Mouse (Mus musculus): ENCODE measurements at regions not wholly inside any gene's neighbourhood (a gene's known extent, or its start where the extent isn't known, plus 50 kb on each side); places are given as distances from the start of the nearest gene placed in this dataset.
A peak's percentile ranks its signal among the peaks of the same experiment; 100 is the strongest.

- TF ChIP-seq CTCF (IDR thresholded peaks at IDR 0.05; ENCODE audit: borderline replicate concordance, insufficient read depth, low read length) (no peak), POLR2A (IDR thresholded peaks at IDR 0.05; ENCODE audit: low read depth, low read length) (no peak)
- Histone ChIP-seq H3K4me1 (ENCODE audit: control insufficient read depth, insufficient read depth, low read length) (0 out of 2 replicates have a peak, but pooled peaks cover 2% of the 10 kb centered on the region), H3K4me3 (ENCODE audit: insufficient read depth, low read length) (no peak overlapping the region), H3K27ac (ENCODE audit: insufficient read depth, low read length) (peak overlapping the region; percentile 68; the same call in 1 of the 2 replicates)
These were observed 111.3 kb upstream of the Ptger4 start for GRCm38 (mm10) chr15:5355332-5355731.

- H3K27ac ChIP-seq (ENCODE audit: insufficient read depth, low read length), result no peak overlapping the region
- H3K4me1 ChIP-seq (ENCODE audit: control insufficient read depth, insufficient read depth, low read length), result 0 out of 2 replicates have a peak, but pooled peaks cover 2% of the 10 kb centered on the region
- no peak overlapping the region for H3K4me3 ChIP-seq (ENCODE audit: insufficient read depth, low read length)
- TF ChIP-seq POLR2A (IDR thresholded peaks at IDR 0.05; ENCODE audit: low read depth, low read length), result no peak
- TF ChIP-seq CTCF (IDR thresholded peaks at IDR 0.05; ENCODE audit: borderline replicate concordance, insufficient read depth, low read length), result no peak
These were observed 110.3 kb upstream of the Ptger4 start for GRCm38 (mm10) chr15:5354328-5354727.

- Histone ChIP-seq H3K4me1 (ENCODE audit: control insufficient read depth, insufficient read depth, low read length) (no peaks in the 10 kb centered on the region), H3K4me3 (ENCODE audit: insufficient read depth, low read length) (no peak overlapping the region), H3K27ac (ENCODE audit: insufficient read depth, low read length) (no peak overlapping the region)
- TF ChIP-seq POLR2A (IDR thresholded peaks at IDR 0.05; ENCODE audit: low read depth, low read length) (no peak), CTCF (IDR thresholded peaks at IDR 0.05; ENCODE audit: borderline replicate concordance, insufficient read depth, low read length) (no peak)
These were observed 104.9 kb upstream of the Ptger4 start for GRCm38 (mm10) chr15:5348881-5349280.

- Histone ChIP-seq H3K4me3 (ENCODE audit: insufficient read depth, low read length) (no peak overlapping the region), H3K27ac (ENCODE audit: insufficient read depth, low read length) (no peak overlapping the region), H3K4me1 (ENCODE audit: control insufficient read depth, insufficient read depth, low read length) (no peaks in the 10 kb centered on the region)
- no peak for TF ChIP-seq CTCF (IDR thresholded peaks at IDR 0.05; ENCODE audit: borderline replicate concordance, insufficient read depth, low read length)
- no peak for TF ChIP-seq POLR2A (IDR thresholded peaks at IDR 0.05; ENCODE audit: low read depth, low read length)
These were observed 103.7 kb upstream of the Ptger4 start for GRCm38 (mm10) chr15:5347674-5348073.

- Histone ChIP-seq H3K4me3 (ENCODE audit: insufficient read depth, low read length) (no peak overlapping the region), H3K27ac (ENCODE audit: insufficient read depth, low read length) (no peak overlapping the region)
These were observed 103.0 kb upstream of the Ptger4 start for GRCm38 (mm10) chr15:5346955-5347354.

GRCm38 (mm10) chr15:5343794-5344193 lies 99.8 kb upstream of the Ptger4 start:
- Histone ChIP-seq H3K4me1 (ENCODE audit: control insufficient read depth, insufficient read depth, low read length) (no peaks in the 10 kb centered on the region), H3K4me3 (ENCODE audit: insufficient read depth, low read length) (no peak overlapping the region), H3K27ac (ENCODE audit: insufficient read depth, low read length) (no peak overlapping the region)
- TF ChIP-seq POLR2A (IDR thresholded peaks at IDR 0.05; ENCODE audit: low read depth, low read length) (no peak), CTCF (IDR thresholded peaks at IDR 0.05; ENCODE audit: borderline replicate concordance, insufficient read depth, low read length) (no peak)

More at GRCm38 (mm10) chr15:5346955-5347354, 103.0 kb upstream of the Ptger4 start:
- no peak for TF ChIP-seq POLR2A (IDR thresholded peaks at IDR 0.05; ENCODE audit: low read depth, low read length)
- TF ChIP-seq CTCF (IDR thresholded peaks at IDR 0.05; ENCODE audit: borderline replicate concordance, insufficient read depth, low read length), result no peak
- H3K4me1 ChIP-seq (ENCODE audit: control insufficient read depth, insufficient read depth, low read length), result no peaks in the 10 kb centered on the region

- TF ChIP-seq POLR2A (IDR thresholded peaks at IDR 0.05; ENCODE audit: low read depth, low read length), result no peak
- TF ChIP-seq CTCF (IDR thresholded peaks at IDR 0.05; ENCODE audit: borderline replicate concordance, insufficient read depth, low read length), result no peak
- Histone ChIP-seq H3K4me3 (ENCODE audit: insufficient read depth, low read length) (no peak overlapping the region), H3K4me1 (ENCODE audit: control insufficient read depth, insufficient read depth, low read length) (peaks cover 3% of the 10 kb centered on the region; the same call in 1 of the 2 replicates), H3K27ac (ENCODE audit: insufficient read depth, low read length) (no peak overlapping the region; the same call in 1 of the 2 replicates)
These were observed 91.7 kb upstream of the Ptger4 start for GRCm38 (mm10) chr15:5335528-5336268.

GRCm38 (mm10) chr15:5326996-5327395 lies 83.0 kb upstream of the Ptger4 start:
- no peak for TF ChIP-seq CTCF (IDR thresholded peaks at IDR 0.05; ENCODE audit: borderline replicate concordance, insufficient read depth, low read length)
- TF ChIP-seq POLR2A (IDR thresholded peaks at IDR 0.05; ENCODE audit: low read depth, low read length), result no peak
- H3K4me3 ChIP-seq (ENCODE audit: insufficient read depth, low read length), result no peak overlapping the region
- H3K27ac ChIP-seq (ENCODE audit: insufficient read depth, low read length), result no peak overlapping the region
- H3K4me1 ChIP-seq (ENCODE audit: control insufficient read depth, insufficient read depth, low read length), result no peaks in the 10 kb centered on the region

GRCm38 (mm10) chr15:5321691-5322090 lies 77.7 kb upstream of the Ptger4 start:
- Histone ChIP-seq H3K4me1 (ENCODE audit: control insufficient read depth, insufficient read depth, low read length) (no peaks in the 10 kb centered on the region), H3K4me3 (ENCODE audit: insufficient read depth, low read length) (no peak overlapping the region), H3K27ac (ENCODE audit: insufficient read depth, low read length) (no peak overlapping the region)
- TF ChIP-seq POLR2A (IDR thresholded peaks at IDR 0.05; ENCODE audit: low read depth, low read length) (no peak), CTCF (IDR thresholded peaks at IDR 0.05; ENCODE audit: borderline replicate concordance, insufficient read depth, low read length) (no peak)

GRCm38 (mm10) chr15:5312231-5312630 lies 68.2 kb upstream of the Ptger4 start:
- TF ChIP-seq POLR2A (IDR thresholded peaks at IDR 0.05; ENCODE audit: low read depth, low read length) (no peak), CTCF (IDR thresholded peaks at IDR 0.05; ENCODE audit: borderline replicate concordance, insufficient read depth, low read length) (no peak)
- Histone ChIP-seq H3K27ac (ENCODE audit: insufficient read depth, low read length) (no peak overlapping the region), H3K4me3 (ENCODE audit: insufficient read depth, low read length) (no peak overlapping the region), H3K4me1 (ENCODE audit: control insufficient read depth, insufficient read depth, low read length) (peaks cover 3% of the 10 kb centered on the region; the same call in 1 of the 2 replicates)
